Mouse (Mus musculus) forebrain, embryonic 12.5 days (tissue): ENCODE measurements at regions not wholly inside any gene's neighbourhood (a gene's known extent, or its start where the extent isn't known, plus 50 kb on each side); places are given as distances from the start of the nearest gene placed in this dataset.
"Not testable (repeated sequence)": the region's sequence is repeated elsewhere in the genome, so short reads cannot be mapped to it uniquely, and the experiment has no call there.

ENCODE experiments used
- ATAC-seq: fragments of 200-750 bp; cut with Nextera tagmentation; 2 replicates; pipeline ENCODE4 v1.8.0; 2017; ENCODE audit warnings: moderate TSS enrichment; ENCODE audit not compliant: low FRiP score
- H3K27ac ChIP-seq: fragments of 300-500 bp; sonication (generic); 2 replicates; pipeline ENCODE4 v1.5.1; 2016; ENCODE audit warnings: mild to moderate bottlenecking
- H3K27me3 ChIP-seq: fragments of 300-500 bp; sonication (generic); 2 replicates; pipeline ENCODE4 v1.6.1; 2016; ENCODE audit warnings: mild to moderate bottlenecking
- H3K36me3 ChIP-seq: fragments of 300-500 bp; sonication (generic); replicated peaks from 2 replicates; pipeline ENCODE4 v1.6.1; 2016; ENCODE audit warnings: mild to moderate bottlenecking
- H3K4me1 ChIP-seq: fragments of 300-500 bp; sonication (generic); 2 replicates; pipeline ENCODE4 v1.6.1; 2016
- H3K4me2 ChIP-seq: fragments of 300-500 bp; sonication (generic); 2 replicates; pipeline ENCODE4 v1.6.1; 2016; ENCODE audit warnings: mild to moderate bottlenecking, moderate library complexity
- H3K4me3 ChIP-seq: fragments of 300-500 bp; sonication (generic); replicated peaks from 2 replicates; pipeline ENCODE4 v1.5.1; 2016; ENCODE audit warnings: mild to moderate bottlenecking
- H3K9ac ChIP-seq: fragments of 300-500 bp; sonication (generic); 2 replicates; pipeline ENCODE4 v1.6.1; 2016; ENCODE audit warnings: mild to moderate bottlenecking
- H3K9me3 ChIP-seq: fragments of 300-500 bp; sonication (generic); 2 replicates; pipeline ENCODE4 v1.6.1; 2016
- WGBS: fragments of 180-500 bp; shearing (Covaris S2); methylation state at CpG from one replicate; pipeline ENCODE4 v1.1.7; 2016; 5-methylcytosine and 5-hydroxymethylcytosine counted together

DNA sequence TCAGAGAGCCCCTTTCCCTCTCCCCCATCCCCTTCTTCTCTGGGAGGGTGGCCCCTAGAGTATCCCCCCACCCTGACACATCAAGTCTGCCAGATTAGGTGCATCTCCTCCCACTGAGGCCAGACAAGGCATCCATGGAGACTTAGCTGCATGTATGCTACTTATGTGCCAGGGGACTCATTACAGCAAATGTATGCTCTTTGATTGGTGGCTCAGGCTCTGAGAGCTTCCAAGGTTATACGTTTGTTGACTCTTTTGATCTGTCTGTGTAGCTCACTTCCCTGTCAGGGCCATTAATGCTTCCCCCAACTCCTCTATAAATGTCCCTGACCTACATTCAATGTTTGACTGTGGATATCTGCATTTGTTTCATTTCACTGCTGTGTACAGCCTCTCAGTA, 293.6 kb downstream of the Atxn7l3b start:
- Histone ChIP-seq H3K27ac (no peak overlapping the region), H3K9me3 (no peaks in the 10 kb centered on the region), H3K4me3 (no peak overlapping the region), H3K4me2 (no peak overlapping the region), H3K4me1 (no peaks in the 10 kb centered on the region), H3K36me3 (no peaks in the 10 kb centered on the region), H3K27me3 (no peaks in the 10 kb centered on the region), H3K9ac (no peak overlapping the region)
- ATAC-seq = no peak
- 74% methylated on average over 1 of the region's 1 CpGs for WGBS

GRCm38 (mm10) chr10:112636574-112636973, 292.2 kb downstream of the Atxn7l3b start:
- Histone ChIP-seq H3K9ac (no peak overlapping the region), H3K36me3 (no peaks in the 10 kb centered on the region), H3K4me1 (no peaks in the 10 kb centered on the region), H3K4me3 (no peak overlapping the region), H3K27me3 (no peaks in the 10 kb centered on the region), H3K9me3 (no peaks in the 10 kb centered on the region), H3K27ac (no peak overlapping the region), H3K4me2 (no peak overlapping the region)
- ATAC-seq = no peak
- 87% methylated on average over 2 of the region's 2 CpGs for WGBS

DNA sequence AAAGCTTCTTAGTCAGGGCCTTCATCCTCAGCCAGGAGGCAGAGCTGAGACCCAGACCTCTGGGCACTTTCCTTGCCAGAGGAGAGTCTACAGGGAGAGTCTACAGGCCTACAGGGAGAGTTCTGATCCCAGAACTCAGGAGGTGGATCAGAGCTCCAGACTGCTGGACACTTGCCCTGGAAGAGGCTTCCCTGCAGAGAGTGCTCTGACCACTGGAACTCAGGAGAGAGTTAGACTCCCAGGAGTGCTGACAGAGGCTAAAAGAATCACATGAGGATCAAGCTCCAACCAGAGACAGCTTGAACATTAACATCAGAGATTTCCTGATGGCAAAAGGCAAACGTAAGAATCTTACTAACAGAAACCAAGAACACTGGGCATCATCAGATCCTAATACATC, 288.2 kb downstream of the Atxn7l3b start:
- not testable (repeated sequence) for ATAC-seq, H3K36me3 ChIP-seq, H3K4me1 ChIP-seq, H3K27ac ChIP-seq, H3K9ac ChIP-seq, H3K27me3 ChIP-seq, H3K4me3 ChIP-seq, H3K4me2 ChIP-seq, H3K9me3 ChIP-seq
- WGBS = 96% methylated on average over 1 of the region's 1 CpGs

- Histone ChIP-seq H3K27me3 (no peaks in the 10 kb centered on the region), H3K9me3 (no peaks in the 10 kb centered on the region), H3K27ac (no peak overlapping the region), H3K4me3 (no peak overlapping the region), H3K9ac (no peak overlapping the region), H3K4me1 (no peaks in the 10 kb centered on the region), H3K4me2 (no peak overlapping the region), H3K36me3 (no peaks in the 10 kb centered on the region)
- ATAC-seq = no peak
- 91% methylated on average over 3 of the region's 3 CpGs for WGBS
Observed at GRCm38 (mm10) chr10:112648986-112649385, 279.8 kb downstream of the Atxn7l3b start.
